Mouse (Mus musculus): ENCODE data around the gene Ntm.
A peak's percentile ranks its signal among the peaks of the same experiment; 100 is the strongest.

The Ntm gene

GRCm38 (mm10) chr9:29754374-29754773 lies 208.6 kb downstream of the Ntm start:
- no peak for DNase-seq (ENCODE audit: low spot score in 2 of 2)

DNA sequence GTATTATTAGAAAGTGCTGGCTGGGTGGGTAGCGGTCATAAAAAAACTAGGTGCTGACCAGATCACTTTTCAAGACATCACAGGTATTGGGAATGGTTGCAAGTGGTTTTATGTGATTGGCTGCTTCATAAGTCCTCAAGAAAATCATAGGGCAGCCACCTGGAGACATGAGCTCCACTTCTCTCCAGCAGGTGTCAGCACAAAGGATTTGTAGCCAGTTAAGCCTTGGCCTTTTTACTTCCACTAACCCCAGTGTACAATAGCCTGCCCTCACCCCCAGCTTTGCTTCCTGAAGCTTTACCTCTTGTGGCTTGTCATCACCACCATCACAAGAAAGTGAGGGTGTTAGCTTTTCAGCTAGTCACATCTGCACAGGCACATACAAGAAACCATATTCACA lies 211.5 kb downstream of the Ntm start:
- DNase-seq (ENCODE audit: low spot score in 2 of 2), result no peak

DNA sequence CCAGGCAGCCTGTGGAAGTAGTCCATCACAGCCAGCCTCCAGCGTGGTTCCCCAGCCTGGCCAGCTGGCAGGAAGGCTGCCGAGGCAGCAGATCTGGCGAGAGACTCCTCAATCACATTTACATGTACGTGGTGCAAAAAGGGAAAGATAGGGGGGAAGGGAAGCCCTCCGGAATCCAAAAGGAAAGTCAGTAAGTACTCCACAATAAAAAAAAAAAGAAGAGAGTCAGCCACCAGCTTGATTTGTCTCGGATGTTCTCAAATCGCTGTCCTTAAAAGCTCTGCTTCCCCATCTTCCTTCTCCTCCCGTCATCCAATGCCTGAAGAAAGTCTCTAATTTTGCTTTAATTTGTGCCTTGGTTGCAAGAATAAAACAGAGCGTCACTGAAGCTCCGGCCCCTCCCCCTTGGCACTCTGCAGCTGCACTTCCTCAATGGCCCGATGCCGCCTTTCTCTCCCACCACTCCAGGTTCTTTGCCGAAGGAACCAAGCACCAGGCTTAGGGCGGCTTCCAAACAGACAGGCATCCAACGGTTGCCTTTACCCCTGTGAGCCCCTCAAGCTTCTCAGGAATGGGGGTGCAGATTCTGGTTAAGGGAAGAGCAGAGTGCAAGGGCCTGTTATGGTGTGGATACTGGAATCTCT lies 212.4 kb downstream of the Ntm start:
- peak; percentile 54 to 76 for DNase-seq (ENCODE audit: low spot score in 2 of 2)

GRCm38 (mm10) chr9:29748070-29748469 lies 214.9 kb downstream of the Ntm start:
- DNase-seq (ENCODE audit: low spot score in 2 of 2), result no peak

- no peak for DNase-seq (ENCODE audit: low spot score in 2 of 2)
These were observed 224.0 kb downstream of the Ntm start for GRCm38 (mm10) chr9:29738835-29739526.

DNA sequence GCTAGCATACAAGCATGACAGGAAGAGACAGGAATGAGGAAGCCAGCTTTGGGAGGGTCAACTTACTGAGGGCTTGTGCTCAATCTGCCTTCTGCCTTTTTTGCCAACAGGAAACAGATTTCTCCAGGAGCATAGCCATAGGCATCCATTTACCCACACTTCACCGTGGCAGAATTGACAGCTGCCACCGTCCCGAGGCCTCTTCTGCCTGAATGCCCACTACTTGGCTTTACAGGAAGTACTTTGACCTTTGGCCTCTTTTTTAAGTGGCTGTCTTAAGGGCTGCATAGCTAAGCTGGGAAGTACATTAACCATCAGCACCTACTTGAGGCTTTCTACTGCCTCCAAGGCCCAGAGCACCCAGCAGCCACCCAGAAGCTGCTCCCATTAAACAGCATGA lies 226.9 kb downstream of the Ntm start:
- no peak for DNase-seq (ENCODE audit: low spot score in 2 of 2)

GRCm38 (mm10) chr9:29732895-29733294 lies 230.0 kb downstream of the Ntm start:
- DNase-seq (ENCODE audit: low spot score in 2 of 2), result no peak

DNA sequence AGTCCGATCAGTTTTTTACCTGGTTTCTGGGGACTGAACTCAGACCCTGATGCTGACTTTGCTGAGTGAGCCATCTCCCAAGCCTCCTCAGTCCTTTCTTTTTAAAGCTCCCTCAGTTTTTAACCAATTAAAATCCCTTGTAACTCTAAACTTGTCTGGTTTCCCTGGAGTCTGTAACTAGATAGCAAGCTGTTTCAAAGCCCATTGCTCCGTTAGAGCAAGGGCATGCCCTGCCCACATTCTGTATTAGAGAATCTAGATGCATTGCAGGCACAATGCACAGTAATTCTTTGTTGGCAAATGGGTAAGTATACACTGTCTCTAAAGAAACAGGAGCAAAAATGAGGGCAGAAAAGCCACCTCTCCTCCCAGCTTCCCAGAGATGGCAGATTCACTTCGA lies 231.3 kb downstream of the Ntm start:
- DNase-seq (ENCODE audit: low spot score in 2 of 2), result no peak

DNA sequence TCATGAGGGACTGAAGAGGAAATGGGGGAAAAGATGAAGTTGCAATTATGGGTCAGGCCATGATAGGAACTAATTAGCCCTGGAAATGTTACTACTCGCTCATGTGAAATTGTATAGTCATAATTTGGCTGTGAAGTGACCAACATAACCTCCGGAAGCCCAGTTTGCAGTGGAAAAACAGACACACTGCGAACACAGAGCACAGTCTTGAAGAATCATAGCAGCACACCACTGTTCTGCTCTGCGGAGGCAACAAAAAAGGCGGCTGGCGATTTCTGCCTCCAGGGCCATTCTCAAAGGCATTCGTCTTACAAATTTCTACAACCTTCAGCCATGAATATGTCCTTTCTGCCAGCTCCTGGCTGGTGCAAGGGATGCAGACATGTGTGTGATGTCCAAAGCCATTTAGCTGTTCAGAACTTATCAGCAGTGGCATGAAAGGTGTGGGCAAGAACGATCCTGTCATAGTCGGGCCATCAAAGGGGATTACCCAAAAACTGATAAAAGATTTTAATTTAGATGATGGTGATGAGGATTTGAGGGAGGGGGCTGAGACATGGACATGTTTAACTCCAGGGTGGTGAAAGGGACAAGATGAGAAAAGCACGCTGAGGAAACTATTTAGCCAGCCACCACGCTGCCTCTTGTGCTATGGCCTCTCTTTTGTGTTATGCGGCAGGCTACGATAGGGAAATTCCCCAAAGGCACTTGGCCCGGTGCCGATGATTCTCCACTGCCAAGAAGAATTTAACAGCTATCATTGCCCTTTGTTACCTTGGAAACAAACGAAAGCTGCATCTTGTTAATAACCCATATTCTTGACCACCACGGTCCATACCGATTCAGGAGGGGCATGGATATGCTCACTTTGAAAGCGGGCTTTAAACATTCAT lies 235.2 kb downstream of the Ntm start:
- no peak for DNase-seq (ENCODE audit: low spot score in 2 of 2)

DNA sequence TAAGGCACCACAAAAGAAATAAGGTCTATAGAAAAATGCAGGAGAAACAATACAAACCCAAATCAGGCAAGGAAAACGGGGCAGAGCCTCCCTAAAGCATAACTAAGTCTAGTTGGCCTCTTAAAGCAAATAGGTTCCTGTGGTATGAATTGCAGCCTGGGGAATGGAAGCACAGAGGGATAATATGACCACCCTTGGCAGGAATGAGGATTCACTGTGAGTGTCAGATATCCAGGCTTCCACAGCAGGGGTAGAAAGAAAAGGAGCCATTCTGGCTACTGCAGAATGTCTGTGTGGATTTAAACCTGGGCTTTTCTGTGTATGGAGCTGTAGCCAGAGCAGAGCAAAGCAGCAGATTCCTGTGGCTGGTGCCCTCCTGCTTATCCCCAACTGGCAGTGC lies 241.5 kb downstream of the Ntm start:
- DNase-seq (ENCODE audit: low spot score in 2 of 2), result no peak

GRCm38 (mm10) chr9:29716795-29717194 lies 246.1 kb downstream of the Ntm start:
- DNase-seq (ENCODE audit: low spot score in 2 of 2), result no peak

DNA sequence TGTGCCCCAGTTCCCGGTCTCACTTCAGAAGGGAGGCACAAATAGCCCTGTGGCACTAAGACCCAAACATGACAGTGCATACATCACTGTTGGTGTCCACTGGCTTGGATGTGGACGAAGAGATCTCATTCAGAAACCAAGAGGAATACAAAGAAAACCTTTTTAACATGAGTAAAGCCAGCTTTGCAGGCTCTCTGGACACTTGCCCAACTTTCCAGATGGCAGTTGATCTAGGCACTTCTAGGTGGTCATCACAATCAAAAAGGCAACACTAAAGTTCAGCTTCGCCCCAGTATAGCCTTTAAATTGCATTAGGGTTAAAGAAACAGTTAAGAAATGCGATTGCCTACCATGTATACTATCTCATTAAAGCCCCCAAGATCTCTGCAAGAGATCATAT lies 264.7 kb downstream of the Ntm start:
- DNase-seq (ENCODE audit: low spot score in 2 of 2), result no peak

GRCm38 (mm10) chr9:29694151-29694550 lies 268.8 kb downstream of the Ntm start:
- DNase-seq (ENCODE audit: low spot score in 2 of 2), result no peak

GRCm38 (mm10) chr9:29691186-29691855 lies 271.6 kb downstream of the Ntm start:
- DNase-seq (ENCODE audit: low spot score in 2 of 2), result no peak

- DNase-seq (ENCODE audit: low spot score in 2 of 2), result no peak
These were observed 280.7 kb downstream of the Ntm start for GRCm38 (mm10) chr9:29682224-29682623.

- no peak for DNase-seq (ENCODE audit: low spot score in 2 of 2)
These were observed 282.3 kb downstream of the Ntm start for GRCm38 (mm10) chr9:29680677-29681076.

- no peak for DNase-seq (ENCODE audit: low spot score in 2 of 2)
These were observed 289.0 kb downstream of the Ntm start for GRCm38 (mm10) chr9:29673911-29674310.

GRCm38 (mm10) chr9:29671861-29672260 lies 291.1 kb downstream of the Ntm start:
- DNase-seq (ENCODE audit: low spot score in 2 of 2), result no peak

DNA sequence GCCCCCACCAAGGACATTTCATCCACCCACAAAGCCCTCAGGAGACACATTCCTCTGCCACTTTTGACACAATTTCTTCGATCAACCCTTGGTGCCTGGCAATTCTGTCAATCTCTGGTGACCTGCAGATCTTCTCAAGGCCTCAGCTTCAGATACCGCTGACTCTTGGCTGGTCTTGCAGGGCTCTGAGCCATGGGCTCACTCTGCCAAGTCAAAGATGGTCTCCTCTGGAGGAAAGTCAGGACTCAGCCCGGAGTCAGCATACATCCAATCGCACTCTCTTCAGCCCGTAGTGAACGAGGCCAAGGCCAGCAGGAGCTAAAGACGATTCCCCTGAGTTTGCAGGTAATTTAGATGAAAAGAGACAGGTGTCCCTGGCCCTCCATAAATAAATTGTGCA lies 299.7 kb downstream of the Ntm start:
- no peak for DNase-seq (ENCODE audit: low spot score in 2 of 2)

DNA sequence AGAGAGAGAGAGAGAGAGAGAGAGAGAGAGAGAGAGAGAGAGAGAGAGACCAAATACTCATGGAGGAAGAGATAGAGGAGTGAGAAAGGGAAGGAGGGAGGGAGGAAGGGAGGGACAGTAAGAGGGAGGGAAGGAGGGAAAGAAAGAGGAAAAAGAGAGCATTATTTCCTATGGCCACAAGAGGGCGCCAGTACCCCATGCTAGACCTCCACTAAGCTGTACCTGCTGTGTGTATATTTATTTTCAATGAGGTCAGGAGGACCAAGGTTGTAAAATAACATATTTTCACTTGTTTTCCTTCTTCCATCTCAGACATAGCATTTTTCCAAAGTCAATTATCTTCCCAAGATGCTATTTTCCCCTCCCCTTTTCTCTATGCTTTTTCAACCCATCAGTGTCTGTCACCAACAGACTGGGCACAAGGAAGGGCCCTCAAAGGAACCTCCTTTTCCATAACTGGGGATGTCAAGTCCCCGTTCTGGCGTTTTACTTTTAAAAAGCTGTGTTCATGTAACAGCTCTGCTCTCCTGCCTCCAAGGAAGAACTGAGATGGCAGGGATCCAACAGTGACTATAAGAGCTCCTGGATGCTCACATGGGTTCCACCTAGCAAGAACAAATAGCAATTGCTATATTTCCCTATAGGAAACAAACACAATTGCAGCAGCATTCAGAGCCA lies 301.3 kb downstream of the Ntm start:
- DNase-seq (ENCODE audit: low spot score in 2 of 2), result no peak

GRCm38 (mm10) chr9:29660059-29660613 lies 302.8 kb downstream of the Ntm start:
- no peak for DNase-seq (ENCODE audit: low spot score in 2 of 2)

Data from right cerebral cortex, postnatal 36 days (tissue).